Mouse (Mus musculus) neural tube, embryonic 11.5 days (tissue): ENCODE results near the gene E2f1. TPM values are rescaled to one million over a fixed set of nuclear protein-coding genes. Genes with fewer than 3 reads are reported as not detected.

Experiments used
- ATAC-seq: fragments of 200-750 bp; cut with Nextera tagmentation; 2 replicates; pipeline ENCODE4 v1.8.0; 2017; ENCODE audit warnings: moderate number of reproducible peaks, mild to moderate bottlenecking, moderate TSS enrichment, moderate library complexity; ENCODE audit not compliant: insufficient read depth, low FRiP score, low TSS enrichment
- DNase-seq: peaks from one replicate; pipeline ENCODE4 v3.0.0-alpha.2; 2015; ENCODE audit warnings: low spot score
- H3K27ac ChIP-seq: fragments of 300-500 bp; sonication (generic); 2 replicates; pipeline ENCODE4 v1.5.1; 2014; ENCODE audit warnings: low read depth, mild to moderate bottlenecking, low read length
- H3K27me3 ChIP-seq: fragments of 300-500 bp; sonication (generic); 2 replicates; pipeline ENCODE4 v1.6.1; 2014; ENCODE audit warnings: mild to moderate bottlenecking, low read length, mixed read lengths; ENCODE audit not compliant: control insufficient read depth, insufficient read depth
- H3K36me3 ChIP-seq: fragments of 300-500 bp; sonication (generic); 2 replicates; pipeline ENCODE4 v1.6.1; 2014; ENCODE audit warnings: mild to moderate bottlenecking, low read length, moderate library complexity, mixed read lengths; ENCODE audit not compliant: control insufficient read depth, insufficient read depth
- H3K4me1 ChIP-seq: fragments of 300-500 bp; sonication (generic); 2 replicates; pipeline ENCODE4 v1.6.1; 2014; ENCODE audit warnings: low read length, mixed read lengths; ENCODE audit not compliant: control insufficient read depth, insufficient read depth
- H3K4me2 ChIP-seq: fragments of 300-500 bp; sonication (generic); 2 replicates; pipeline ENCODE4 v1.6.1; 2014; ENCODE audit warnings: low read depth, mild to moderate bottlenecking, moderate library complexity
- H3K4me3 ChIP-seq: fragments of 300-500 bp; sonication (generic); 2 replicates; pipeline ENCODE4 v1.5.1; 2014; ENCODE audit warnings: low read depth, low read length
- H3K9ac ChIP-seq: fragments of 300-500 bp; sonication (generic); 2 replicates; pipeline ENCODE4 v1.6.1; 2014; ENCODE audit warnings: mild to moderate bottlenecking, low read length
- H3K9me3 ChIP-seq: fragments of 300-500 bp; sonication (generic); 2 replicates; pipeline ENCODE4 v1.6.1; 2016; ENCODE audit warnings: low read length; ENCODE audit not compliant: control insufficient read depth
- WGBS: fragments of 180-500 bp; shearing (Covaris S2); extraction: QIAGEN DNeasy Blood & Tissue Kit; methylation state at CpG from one replicate; pipeline ENCODE4 v1.1.7; 2014; 5-methylcytosine and 5-hydroxymethylcytosine counted together
- polyA plus RNA-seq: library from polyadenylated mRNA; unstranded; fragments of >200 nt; fragmentation: Nextera tagmentation; extraction: Ambion mirVana; gene quantifications from 2 replicates; pipeline ENCODE4 v1.2.1, GENCODE M21; 2014

The E2f1 gene
- polyA plus RNA-seq, 1 experiment from 2014 or later = 13.9 TPM

- no peak for DNase-seq
- H3K4me1 ChIP-seq = peaks cover 9% of the 10 kb centered on the region
- H3K9ac ChIP-seq = peak overlapping the region; percentile 59; the same call in 1 of the 2 replicates
- no peaks in the 10 kb centered on the region for H3K9me3 ChIP-seq
- no peaks in the 10 kb centered on the region for H3K36me3 ChIP-seq
- H3K4me2 ChIP-seq = peak overlapping the region; percentile 71
- no peak overlapping the region for H3K27ac ChIP-seq
- no peak for ATAC-seq
- H3K27me3 ChIP-seq = peaks cover 13% of the 10 kb centered on the region; the same call in 1 of the 2 replicates
- H3K4me3 ChIP-seq = peak overlapping the region; percentile 37; the same call in 1 of the 2 replicates
- 15% methylated on average over 20 of the region's 20 CpGs for WGBS
Observed at GRCm38 (mm10) chr2:154549886-154550189, 19.9 kb downstream of the E2f1 start.

DNA sequence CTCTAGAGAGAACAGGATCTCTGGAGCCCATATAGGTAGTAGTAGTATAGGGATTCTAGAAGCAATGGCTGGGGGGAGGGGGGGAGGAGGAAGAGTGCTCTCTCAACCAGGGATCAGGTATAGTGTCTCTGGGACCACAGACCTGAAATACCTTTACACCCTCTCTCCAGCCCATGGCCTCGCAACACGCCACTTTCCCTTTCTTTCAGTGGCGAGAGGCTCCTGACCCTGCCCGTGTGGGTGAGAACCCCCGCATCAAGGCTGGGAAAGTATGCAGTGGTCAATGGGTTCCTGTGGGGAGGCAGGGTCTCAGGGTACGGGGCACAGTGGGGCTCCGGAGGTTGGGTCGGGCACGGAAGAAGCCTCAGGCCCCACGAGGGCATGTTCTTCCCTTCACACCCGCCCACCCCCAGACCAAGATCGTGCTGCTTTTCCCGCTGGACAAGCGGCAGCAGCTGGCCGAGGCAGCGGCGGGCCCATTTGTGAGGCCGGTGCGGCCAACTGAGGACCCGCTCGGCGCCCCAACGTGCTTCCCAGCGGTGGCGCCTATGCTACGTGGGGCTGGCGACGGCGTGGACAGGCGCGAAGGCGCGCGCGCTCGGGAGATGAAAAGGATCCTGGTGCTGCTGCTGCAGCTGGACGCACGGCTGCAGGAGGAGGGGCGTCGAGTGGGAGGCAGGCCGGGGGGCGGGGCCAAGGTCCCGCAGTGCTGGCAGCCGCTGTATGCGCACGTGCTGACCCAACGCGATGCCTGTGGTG lies 20.4 kb downstream of the E2f1 start:
- WGBS = under 1% methylated on average over 48 of the region's 48 CpGs
- no peak overlapping the region for H3K27ac ChIP-seq
- peaks cover 9% of the 10 kb centered on the region for H3K4me1 ChIP-seq
- H3K27me3 ChIP-seq = peaks cover 13% of the 10 kb centered on the region; the same call in 1 of the 2 replicates
- H3K4me3 ChIP-seq = peak overlapping the region; percentile 37
- no peaks in the 10 kb centered on the region for H3K9me3 ChIP-seq
- peak overlapping the region; percentile 71 for H3K4me2 ChIP-seq
- H3K36me3 ChIP-seq = no peaks in the 10 kb centered on the region
- ATAC-seq (peak; percentile 61), DNase-seq (peak; percentile 86)
- H3K9ac ChIP-seq = peak overlapping the region; percentile 59

DNA sequence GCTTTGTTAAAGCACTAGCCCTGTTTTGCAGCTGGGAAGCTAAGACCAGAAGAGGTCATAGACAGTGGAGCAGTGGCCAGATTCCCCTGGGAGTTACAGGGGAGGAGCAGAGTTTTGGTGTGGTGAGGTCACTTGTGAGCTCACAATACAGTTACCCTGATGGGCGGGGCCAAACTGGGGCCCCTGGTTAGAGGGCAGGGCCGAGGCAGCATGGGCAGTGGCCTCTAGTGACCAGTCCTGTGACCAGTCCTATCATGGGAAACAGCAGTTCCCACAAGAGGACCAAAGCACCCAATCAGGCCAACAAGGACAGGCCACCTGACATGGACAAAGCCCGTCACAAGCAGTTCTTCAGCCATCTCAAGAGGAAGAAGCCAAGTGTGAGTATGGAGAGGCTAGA lies 21.0 kb downstream of the E2f1 start:
- Histone ChIP-seq H3K9ac (no peak overlapping the region), H3K9me3 (no peaks in the 10 kb centered on the region), H3K4me1 (peaks cover 9% of the 10 kb centered on the region), H3K4me2 (no peak overlapping the region), H3K4me3 (no peak overlapping the region), H3K36me3 (no peaks in the 10 kb centered on the region), H3K27ac (no peak overlapping the region), H3K27me3 (peaks cover 13% of the 10 kb centered on the region; the same call in 1 of the 2 replicates)
- DNase-seq (no peak), ATAC-seq (0 out of 2 replicates have a peak, but pooled peaks have one; percentile 6)
- 30% methylated on average over 3 of the region's 3 CpGs for WGBS

GRCm38 (mm10) chr2:154546711-154547110 lies 23.0 kb downstream of the E2f1 start, which contains the start of gene 1700003F12Rik:
Gene 1700003F12Rik, plus strand, starts transcription at chr2:154547085.
- DNase-seq (no peak), ATAC-seq (no peak)
- Histone ChIP-seq H3K4me2 (no peak within 1 kb of the TSS), H3K4me3 (no peak within 1 kb of the TSS), H3K27ac (no peak within 1 kb of the TSS), H3K9ac (no peak within 1 kb of the TSS), H3K9me3 (no peaks in the 10 kb centered on the region), H3K27me3 (peaks cover 11% of the 10 kb centered on the region; the same call in 1 of the 2 replicates), H3K4me1 (peaks cover 3% of the 10 kb centered on the region; the same call in 1 of the 2 replicates), H3K36me3 (no peaks in the 10 kb centered on the region)
- 91% methylated on average over 10 of the region's 10 CpGs for WGBS

- H3K36me3 ChIP-seq = no peaks in the 10 kb centered on the region
- WGBS = 91% methylated on average over 9 of the region's 9 CpGs
- DNase-seq (no peak), ATAC-seq (no peak)
- no peak overlapping the region for H3K9ac ChIP-seq
- H3K4me2 ChIP-seq = no peak overlapping the region
- no peaks in the 10 kb centered on the region for H3K4me1 ChIP-seq
- H3K27me3 ChIP-seq = no peaks in the 10 kb centered on the region
- H3K27ac ChIP-seq = no peak overlapping the region
- H3K9me3 ChIP-seq = no peaks in the 10 kb centered on the region
- H3K4me3 ChIP-seq = no peak overlapping the region
Observed at GRCm38 (mm10) chr2:154543567-154544347, 25.9 kb downstream of the E2f1 start.

- no peaks in the 10 kb centered on the region for H3K36me3 ChIP-seq
- H3K27ac ChIP-seq = no peak overlapping the region
- 83% methylated on average over 2 of the region's 2 CpGs for WGBS
- H3K4me2 ChIP-seq = no peak overlapping the region
- H3K9ac ChIP-seq = no peak overlapping the region
- no peak overlapping the region for H3K4me3 ChIP-seq
- no peak for DNase-seq
- no peak for ATAC-seq
- H3K27me3 ChIP-seq = no peaks in the 10 kb centered on the region
- H3K9me3 ChIP-seq = no peaks in the 10 kb centered on the region
- no peaks in the 10 kb centered on the region for H3K4me1 ChIP-seq
Observed at GRCm38 (mm10) chr2:154541630-154542029, 28.1 kb downstream of the E2f1 start.

GRCm38 (mm10) chr2:154539720-154540119 lies 30.0 kb downstream of the E2f1 start:
- H3K4me3 ChIP-seq = no peak overlapping the region
- H3K9me3 ChIP-seq = no peaks in the 10 kb centered on the region
- no peak overlapping the region for H3K4me2 ChIP-seq
- H3K9ac ChIP-seq = no peak overlapping the region
- ATAC-seq = no peak
- no peak overlapping the region for H3K27ac ChIP-seq
- 79% methylated on average over 3 of the region's 3 CpGs for WGBS
- H3K36me3 ChIP-seq = peaks cover 7% of the 10 kb centered on the region; the same call in 1 of the 2 replicates
- peak; percentile 58 for DNase-seq
- no peaks in the 10 kb centered on the region for H3K4me1 ChIP-seq
- no peaks in the 10 kb centered on the region for H3K27me3 ChIP-seq

- no peak overlapping the region for H3K27ac ChIP-seq
- H3K36me3 ChIP-seq = peaks cover 7% of the 10 kb centered on the region; the same call in 1 of the 2 replicates
- no peaks in the 10 kb centered on the region for H3K9me3 ChIP-seq
- no peak overlapping the region for H3K4me2 ChIP-seq
- WGBS = 76% methylated on average over 3 of the region's 3 CpGs
- DNase-seq (no peak), ATAC-seq (no peak)
- H3K4me1 ChIP-seq = no peaks in the 10 kb centered on the region
- H3K4me3 ChIP-seq = no peak overlapping the region
- no peaks in the 10 kb centered on the region for H3K27me3 ChIP-seq
- H3K9ac ChIP-seq = no peak overlapping the region
Observed at GRCm38 (mm10) chr2:154538710-154539109, 31.0 kb downstream of the E2f1 start.
